26 mouse cellular contexts compared by ENCODE assay signal in the genomic region with DNA sequence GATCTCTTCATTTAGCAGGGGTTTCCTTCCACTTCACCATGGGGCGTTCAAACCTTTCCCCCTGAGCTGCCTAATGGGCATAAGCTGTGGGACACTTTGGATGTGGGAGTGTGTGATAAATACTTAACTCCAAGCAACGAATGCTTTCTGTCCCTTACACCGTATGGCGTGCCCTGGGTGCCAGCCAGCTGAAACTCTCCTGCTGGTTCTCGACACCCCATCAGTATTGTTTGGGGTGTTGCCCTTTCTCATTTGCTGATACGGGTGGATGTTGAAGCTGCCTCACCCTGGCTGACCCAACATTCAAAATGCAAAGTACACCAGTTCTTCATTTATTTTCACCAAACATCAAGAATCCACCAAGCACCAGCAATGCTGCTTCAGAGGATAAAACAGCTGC.
DNase-seq lines count a peak whose midpoint lies in the region; ATAC-seq and TF ChIP-seq lines count a peak whose summit lies in the region.
"Had no signal": no experiment of that assay in that cellular context is flagged by ENCODE, and none has a peak within 500 bp of the region (broad histone marks: within the 10 kb centered on the region; RNA-seq: fewer than 3 reads in every experiment).

No protein-coding gene starts in this region.

- no peak overlapping the region for H3K4me3 ChIP-seq in hindbrain, embryonic 13.5 days
- H3K4me3 ChIP-seq in hindbrain, embryonic 11.5 days (ENCODE audit: low read depth, low read length), result no peak overlapping the region
- no peak overlapping the region for H3K4me3 ChIP-seq in lung, embryonic 16.5 days (ENCODE audit: low read length)
- H3K4me3 ChIP-seq: embryonic facial prominence, embryonic 12.5 days; embryonic facial prominence, embryonic 15.5 days; heart, adult 2 months; heart, embryonic 10.5 days; heart, embryonic 13.5 days; hindbrain, embryonic 12.5 days had no signal

- no peaks in the 10 kb centered on the region for H3K36me3 ChIP-seq in hindbrain, embryonic 13.5 days
- H3K36me3 ChIP-seq in hindbrain, embryonic 11.5 days (ENCODE audit: control insufficient read depth, insufficient read depth, low read length), result no peaks in the 10 kb centered on the region
- no peaks in the 10 kb centered on the region for H3K36me3 ChIP-seq in lung, embryonic 16.5 days (ENCODE audit: control insufficient read depth, insufficient read depth, low read length)
- H3K36me3 ChIP-seq: embryonic facial prominence, embryonic 12.5 days; embryonic facial prominence, embryonic 15.5 days; G1E; heart, embryonic 10.5 days; heart, embryonic 13.5 days; hindbrain, embryonic 12.5 days had no signal

- ATAC-seq in hindbrain, embryonic 13.5 days (ENCODE audit: low FRiP score), result no peak
- ATAC-seq in hindbrain, embryonic 11.5 days (ENCODE audit: low FRiP score), result no peak
- ATAC-seq in lung, embryonic 16.5 days (ENCODE audit: low read depth), result peak; percentile 51
- ATAC-seq: forebrain, embryonic 14.5 days; hindbrain, embryonic 16.5 days; Patski had no signal

- no peak overlapping the region for H3K4me2 ChIP-seq in hindbrain, embryonic 13.5 days
- no peak overlapping the region for H3K4me2 ChIP-seq in hindbrain, embryonic 11.5 days (replicated peaks; ENCODE audit: low read depth, low read length)
- no peak overlapping the region for H3K4me2 ChIP-seq in lung, embryonic 16.5 days (ENCODE audit: low read depth, low read length)
- H3K4me2 ChIP-seq: embryonic facial prominence, embryonic 12.5 days; embryonic facial prominence, embryonic 15.5 days; heart, embryonic 13.5 days; hindbrain, embryonic 12.5 days had no signal

- TF ChIP-seq POLR2A in brain, embryonic 14.5 days (IDR thresholded peaks at IDR 0.05; ENCODE audit: borderline replicate concordance, extremely low read depth, insufficient read depth, insufficient read length, poor library complexity, severe bottlenecking), result no peak

- H3K27ac ChIP-seq in hindbrain, embryonic 13.5 days, result peak overlapping the region; percentile 60
- no peak overlapping the region for H3K27ac ChIP-seq in hindbrain, embryonic 11.5 days (ENCODE audit: low read depth, low read length)
- H3K27ac ChIP-seq in lung, embryonic 16.5 days (ENCODE audit: low read length), result peak overlapping the region; percentile 47; the same call in 1 of the 2 replicates
- H3K27ac ChIP-seq: embryonic facial prominence, embryonic 12.5 days; embryonic facial prominence, embryonic 15.5 days; heart, adult 2 months; heart, embryonic 10.5 days; heart, embryonic 13.5 days; hindbrain, embryonic 12.5 days had no signal

- 71% methylated on average over 6 of the region's 6 CpGs for WGBS in hindbrain, embryonic 13.5 days
- 81% methylated on average over 6 of the region's 6 CpGs for WGBS in hindbrain, embryonic 11.5 days
- WGBS in lung, embryonic 16.5 days, result 57% methylated on average over 6 of the region's 6 CpGs

- no peak for DNase-seq in hindbrain, embryonic 11.5 days (ENCODE audit: low spot score)
- no peak for DNase-seq in lung, postnatal 14 days
- DNase-seq in brain, embryonic 14.5 days (ENCODE audit: low read depth), result peak; percentile 25
- DNase-seq in kidney, adult 8-10 months, result no peak
- DNase-seq: adrenal gland, postnatal 10 days; adrenal gland, postnatal 36 days; B cell, adult 2 months; cerebellum, adult 11 months; cerebellum, adult 9-11 months; gastrocnemius, postnatal 10 days; gastrocnemius, postnatal 36 days; heart, adult 2 months; heart, postnatal 14 days; heart, postnatal 4 days had no signal

- H3K9ac ChIP-seq in hindbrain, embryonic 13.5 days, result no peak overlapping the region
- no peak overlapping the region for H3K9ac ChIP-seq in hindbrain, embryonic 11.5 days (ENCODE audit: low read depth, low read length)
- H3K9ac ChIP-seq in lung, embryonic 16.5 days (ENCODE audit: low read length), result no peak overlapping the region
- H3K9ac ChIP-seq: embryonic facial prominence, embryonic 12.5 days; embryonic facial prominence, embryonic 15.5 days; heart, embryonic 13.5 days; hindbrain, embryonic 12.5 days had no signal

- no peaks in the 10 kb centered on the region for H3K27me3 ChIP-seq in hindbrain, embryonic 13.5 days
- no peaks in the 10 kb centered on the region for H3K27me3 ChIP-seq in hindbrain, embryonic 11.5 days (ENCODE audit: control insufficient read depth, insufficient read depth, low read length)
- no peaks in the 10 kb centered on the region for H3K27me3 ChIP-seq in lung, embryonic 16.5 days (ENCODE audit: control insufficient read depth, insufficient read depth, low read depth, low read length)
- H3K27me3 ChIP-seq: CH12.LX; embryonic facial prominence, embryonic 12.5 days; embryonic facial prominence, embryonic 15.5 days; heart, embryonic 13.5 days; hindbrain, embryonic 12.5 days; Patski had no signal

- no peaks in the 10 kb centered on the region for H3K9me3 ChIP-seq in hindbrain, embryonic 13.5 days
- no peaks in the 10 kb centered on the region for H3K9me3 ChIP-seq in hindbrain, embryonic 11.5 days (ENCODE audit: control insufficient read depth, low read length)
- no peaks in the 10 kb centered on the region for H3K9me3 ChIP-seq in lung, embryonic 16.5 days (ENCODE audit: control insufficient read depth, low read length)
- H3K9me3 ChIP-seq: embryonic facial prominence, embryonic 12.5 days; embryonic facial prominence, embryonic 15.5 days; heart, embryonic 10.5 days; hindbrain, embryonic 12.5 days had no signal

- H3K4me1 ChIP-seq in hindbrain, embryonic 13.5 days (replicated peaks), result peaks cover 31% of the 10 kb centered on the region
- 0 out of 2 replicates have a peak, but pooled peaks cover 2% of the 10 kb centered on the region for H3K4me1 ChIP-seq in hindbrain, embryonic 11.5 days (replicated peaks; ENCODE audit: control insufficient read depth, insufficient read depth, low read length)
- H3K4me1 ChIP-seq in lung, embryonic 16.5 days (replicated peaks; ENCODE audit: control insufficient read depth, insufficient read depth, low read length), result peaks cover 10% of the 10 kb centered on the region

- TF ChIP-seq CTCF in brain, embryonic 14.5 days (IDR thresholded peaks at IDR 0.05; ENCODE audit: borderline replicate concordance, extremely low read depth, insufficient read depth, insufficient read length), result no peak
